Mouse (Mus musculus) olfactory bulb, adult 2 months (tissue): ENCODE measurements around the gene Hint2.

Source experiments
- CTCF ChIP-seq: fragments of 200-500 bp; IDR thresholded peaks from 2 replicates; pipeline ENCODE4 v1.5.1; 2012; ENCODE audit warnings: low read depth, mild to moderate bottlenecking, low read length, moderate library complexity; ENCODE audit not compliant: insufficient read depth
- POLR2A ChIP-seq: fragments of 200-500 bp; IDR thresholded peaks from 2 replicates; pipeline ENCODE4 v1.6.1; 2012; ENCODE audit warnings: mild to moderate bottlenecking, low read depth, low read length, moderate library complexity; ENCODE audit not compliant: insufficient read depth

DNA sequence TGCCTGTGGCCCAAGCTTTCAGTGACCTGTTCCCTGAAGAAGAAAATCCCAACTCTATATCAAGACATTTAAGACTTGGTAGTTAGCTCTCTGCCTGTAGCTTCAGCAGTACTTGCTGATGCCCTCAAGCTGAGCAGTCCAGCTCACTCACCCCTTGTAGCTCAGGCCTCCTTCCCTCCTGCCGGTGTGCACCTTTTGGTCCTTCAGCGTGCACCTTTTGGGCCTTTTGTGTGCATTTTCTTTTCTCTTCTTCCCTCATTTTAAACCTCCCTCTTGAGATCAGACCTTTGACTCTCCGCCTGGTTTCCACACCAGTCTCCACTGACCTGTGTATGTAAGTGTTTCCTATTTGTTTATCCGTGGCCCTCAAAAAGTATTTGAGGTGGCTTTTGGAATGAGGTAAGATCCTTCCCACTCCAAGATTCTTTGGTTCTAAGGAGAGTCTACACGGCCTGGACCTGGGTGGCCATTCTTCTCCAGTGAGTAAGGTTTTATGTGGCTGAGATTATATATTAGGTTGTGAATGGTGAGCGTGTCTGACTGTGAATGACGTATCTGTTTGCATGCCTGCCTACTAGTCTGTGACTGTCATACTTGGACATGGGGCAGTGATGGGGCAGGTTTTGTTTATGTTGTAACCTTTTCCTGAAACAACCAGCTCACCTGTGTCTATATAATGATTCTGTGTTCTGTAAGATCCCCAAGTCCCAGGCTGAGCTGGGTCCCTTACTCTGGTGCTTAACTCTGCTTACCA is 21.5 kb downstream of the Hint2 start:
- no peak for TF ChIP-seq CTCF
- no peak for TF ChIP-seq POLR2A
